Mouse (Mus musculus): Measurements from ENCODE around the gene Sypl2.

Gene Sypl2

DNA sequence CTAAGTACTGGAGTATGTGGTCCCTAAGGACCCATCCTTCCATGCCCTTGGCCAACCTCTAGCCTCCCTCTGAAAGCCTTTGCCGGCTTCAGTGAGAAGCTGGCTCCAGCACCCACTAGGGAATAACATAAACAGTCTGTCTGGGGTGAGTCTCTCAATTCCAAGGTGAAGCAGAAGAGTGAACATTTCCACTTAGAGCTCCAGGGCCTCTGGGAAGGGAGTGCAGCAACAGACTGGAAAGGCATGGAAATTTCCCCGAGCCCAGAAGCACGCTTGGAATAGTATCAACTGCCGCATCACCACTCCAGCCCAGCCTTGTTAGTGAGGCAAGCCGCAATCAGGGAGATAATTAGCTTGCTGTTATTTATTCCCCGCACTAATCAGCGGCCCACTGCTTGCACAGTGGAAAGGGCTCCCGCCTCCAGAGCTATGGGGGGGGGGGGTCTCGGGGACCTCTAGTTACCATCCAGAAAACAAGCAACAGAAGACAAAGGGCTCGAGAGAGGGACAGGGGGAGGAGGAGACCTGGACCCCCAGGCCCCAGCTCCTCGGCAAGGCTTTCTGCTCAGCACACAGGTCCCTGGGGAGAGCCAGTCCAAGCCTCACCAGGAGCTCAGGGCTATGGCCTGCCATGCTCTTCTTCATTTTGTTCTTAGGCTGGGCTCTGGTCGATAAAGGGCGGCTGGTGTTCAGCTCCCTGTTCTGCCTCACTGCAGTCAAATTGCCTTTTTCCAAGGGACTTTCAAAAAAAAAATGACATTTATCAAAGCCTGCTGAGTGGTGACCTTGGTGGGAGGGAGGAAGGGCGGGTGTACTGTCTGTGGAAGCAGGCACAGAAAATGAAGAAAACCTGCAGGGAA, 51.5 kb downstream of the Sypl2 start:
- DNase-seq, result peak; percentile 93

DNA sequence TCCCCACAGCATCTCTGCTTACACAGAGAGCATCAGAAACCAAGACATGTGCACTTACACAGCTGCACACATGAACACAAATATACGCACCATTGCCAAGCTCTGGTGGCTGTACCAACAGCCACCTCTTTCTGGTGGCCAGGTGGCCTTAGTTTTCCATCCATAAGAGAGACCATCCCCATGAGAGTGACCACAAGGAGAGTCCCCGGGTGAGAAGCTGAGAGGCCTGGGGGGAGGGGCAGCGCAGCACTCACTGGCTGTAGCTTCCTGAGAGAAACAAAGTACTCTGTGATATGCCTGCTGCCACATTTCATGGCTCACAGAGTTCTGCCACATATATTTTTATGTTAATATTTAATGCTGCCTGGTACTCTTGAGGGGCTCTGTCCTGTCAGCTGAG, 57.2 kb downstream of the Sypl2 start:
- no peak for DNase-seq

DNA sequence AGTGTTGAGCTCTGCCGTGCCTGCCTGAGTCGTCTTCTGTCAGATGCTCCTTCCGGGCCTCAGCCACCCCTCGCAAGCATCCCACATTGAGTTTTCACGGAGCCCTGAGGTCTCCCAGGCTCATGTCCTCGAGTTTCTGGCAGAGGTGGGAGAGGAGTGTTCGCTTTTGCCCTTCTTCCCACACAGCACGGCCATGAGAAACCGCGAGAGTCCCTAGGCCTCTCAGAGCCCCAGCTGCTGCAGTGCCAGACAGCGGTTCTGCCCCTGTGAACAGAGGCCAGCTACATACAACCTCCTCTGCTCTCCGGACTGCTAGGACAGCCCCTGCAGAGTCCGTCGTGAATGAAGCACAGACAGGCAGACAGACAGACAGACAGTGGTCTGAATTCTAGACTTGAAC, 58.9 kb downstream of the Sypl2 start:
- DNase-seq, result peak; percentile 92

DNA sequence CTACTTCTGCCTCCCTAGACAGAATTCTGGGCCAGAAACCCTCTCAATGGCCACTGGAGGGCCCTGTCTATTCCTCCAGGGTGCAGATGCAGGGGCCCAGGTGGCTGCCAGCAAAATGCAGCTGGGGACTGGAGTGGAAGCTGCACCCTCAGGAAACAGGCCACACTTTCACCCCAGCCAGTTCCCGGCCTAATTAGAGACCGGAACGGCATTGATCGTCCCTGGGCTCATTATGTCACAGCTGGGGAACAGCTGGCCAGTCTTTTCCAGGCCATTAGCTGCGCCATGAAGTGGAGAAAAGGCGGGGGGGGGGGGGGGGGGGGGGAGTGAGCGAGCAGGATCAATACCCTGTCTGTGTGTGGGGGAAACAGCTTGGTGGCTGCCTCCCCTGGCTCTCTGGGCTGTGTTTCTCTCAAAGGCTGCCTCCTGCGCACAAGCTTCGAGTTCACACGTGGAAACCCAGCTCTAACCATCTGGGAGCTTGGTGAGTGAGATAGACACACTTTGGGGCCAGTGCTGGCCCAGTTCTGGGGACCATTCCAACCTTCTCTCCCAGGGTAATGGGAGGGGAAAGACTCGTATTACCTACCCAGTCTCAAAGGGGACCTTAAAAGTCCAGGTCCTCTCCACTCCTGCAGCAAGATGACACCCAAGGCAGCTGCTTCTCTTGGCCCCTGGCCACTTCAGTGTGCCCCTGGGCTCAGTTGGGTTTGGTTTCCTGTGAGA, 59.8 kb downstream of the Sypl2 start:
- peak; percentile 98 for DNase-seq

DNA sequence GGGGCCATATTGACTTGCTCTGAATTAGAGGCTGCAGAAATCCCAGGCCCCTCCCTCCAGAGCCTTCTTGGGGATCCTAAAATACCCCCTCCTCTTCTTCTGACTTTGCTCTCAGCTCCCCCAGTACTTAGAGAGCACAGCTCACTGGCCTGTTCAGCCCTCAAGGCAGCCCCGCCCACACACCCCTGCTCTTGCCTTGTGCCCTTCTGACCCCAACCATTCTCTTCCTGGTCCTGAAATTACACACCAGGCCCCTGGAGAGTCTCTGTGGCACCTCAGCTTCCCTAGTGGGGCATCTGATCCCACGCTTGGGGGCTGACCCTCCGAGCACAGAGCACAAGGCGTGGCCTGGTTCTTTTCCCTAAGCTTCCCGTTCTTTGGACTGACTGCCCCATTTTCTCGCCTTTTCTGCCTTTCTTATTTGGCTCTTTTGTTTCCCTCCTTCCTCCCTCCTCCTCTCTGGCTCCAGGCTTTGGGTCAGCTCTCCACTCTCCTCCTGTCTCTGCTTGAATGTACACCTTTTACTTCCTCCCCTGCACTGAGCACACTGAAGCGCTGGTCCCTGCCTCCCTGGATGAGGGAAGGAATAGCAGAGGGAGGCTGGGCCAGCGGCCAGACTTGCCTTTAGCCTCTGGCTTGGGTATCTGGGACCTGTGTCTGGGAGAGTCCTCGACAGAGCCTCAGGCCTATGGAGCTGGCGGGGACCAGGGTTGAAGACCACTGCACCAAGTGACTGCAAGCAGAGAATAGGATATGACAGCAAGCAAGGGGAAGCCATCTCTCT, 60.7 kb downstream of the Sypl2 start:
- DNase-seq, result peak; percentile 94

DNA sequence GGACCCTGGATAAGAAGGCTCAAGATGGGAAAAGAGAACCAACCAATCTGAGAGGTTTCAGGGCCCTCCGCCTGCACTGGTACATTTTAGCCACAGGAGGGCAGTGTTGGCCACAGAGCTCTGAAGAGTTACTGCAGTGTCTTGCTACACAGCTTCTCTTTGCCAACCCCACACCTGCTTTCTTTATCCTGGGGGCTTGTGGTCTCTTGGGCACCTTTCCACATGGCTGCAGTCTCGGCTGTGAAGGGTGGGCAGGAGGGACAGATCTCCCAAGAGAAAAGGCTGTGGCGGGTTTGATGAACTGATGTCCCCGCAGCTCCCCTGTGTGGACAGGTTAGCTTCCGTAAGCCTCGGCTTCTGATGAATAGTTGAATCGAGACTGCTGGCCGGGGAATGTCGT, 61.6 kb downstream of the Sypl2 start:
- DNase-seq, result peak; percentile 96

DNA sequence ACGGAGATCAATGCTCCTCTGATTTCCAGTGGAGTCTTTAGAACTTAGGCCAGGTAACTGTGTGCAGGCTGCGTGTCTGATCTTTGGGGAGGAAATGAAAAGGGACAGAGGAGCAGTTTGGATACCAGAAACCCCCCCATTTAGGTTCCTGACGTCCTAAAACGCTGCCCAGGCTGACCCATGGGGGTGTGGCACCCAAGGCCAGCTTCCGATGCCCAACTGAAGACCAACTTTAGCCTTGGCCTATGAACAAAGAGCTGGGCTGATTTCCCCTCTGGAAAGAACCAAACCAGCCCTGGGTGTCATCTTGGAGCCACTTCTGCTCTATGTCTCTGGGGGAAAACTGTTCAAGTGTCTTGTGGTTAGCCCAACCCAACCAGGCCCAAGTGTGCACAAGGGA, 62.4 kb downstream of the Sypl2 start:
- DNase-seq, result peak; percentile 74
